Mouse (Mus musculus): Measurements from ENCODE around the gene Slc9b1.

The Slc9b1 gene

GRCm38 (mm10) chr3:135395085-135395484 is 47.3 kb downstream of the Slc9b1 start:
- no peak for DNase-seq

- no peak for DNase-seq
Measured at GRCm38 (mm10) chr3:135396081-135396480, 48.3 kb downstream of the Slc9b1 start.

- no peak for DNase-seq
Measured at GRCm38 (mm10) chr3:135397112-135397511, 49.3 kb downstream of the Slc9b1 start.

GRCm38 (mm10) chr3:135402201-135402658 is 54.4 kb downstream of the Slc9b1 start:
- peak; percentile 85 for DNase-seq

- DNase-seq, result no peak
Measured at GRCm38 (mm10) chr3:135403211-135403610, 55.4 kb downstream of the Slc9b1 start.

- DNase-seq, result no peak
Measured at GRCm38 (mm10) chr3:135403856-135404255, 56.0 kb downstream of the Slc9b1 start.

- no peak for DNase-seq
Measured at GRCm38 (mm10) chr3:135404599-135404998, 56.8 kb downstream of the Slc9b1 start.

- no peak for DNase-seq
Measured at GRCm38 (mm10) chr3:135407351-135407750, 59.5 kb downstream of the Slc9b1 start.

GRCm38 (mm10) chr3:135409219-135409618 is 61.4 kb downstream of the Slc9b1 start:
- no peak for DNase-seq

- DNase-seq, result no peak
Measured at GRCm38 (mm10) chr3:135411056-135411455, 63.2 kb downstream of the Slc9b1 start.

GRCm38 (mm10) chr3:135411824-135412223 is 64.0 kb downstream of the Slc9b1 start:
- no peak for DNase-seq

GRCm38 (mm10) chr3:135417245-135417644 is 69.4 kb downstream of the Slc9b1 start:
- no peak for DNase-seq

- DNase-seq, result no peak
Measured at GRCm38 (mm10) chr3:135417799-135418198, 70.0 kb downstream of the Slc9b1 start.

GRCm38 (mm10) chr3:135420542-135421309 is 72.9 kb downstream of the Slc9b1 start:
- DNase-seq, result no peak

- DNase-seq, result no peak
Measured at GRCm38 (mm10) chr3:135421310-135421594, 73.4 kb downstream of the Slc9b1 start.

GRCm38 (mm10) chr3:135422232-135422855 is 74.5 kb downstream of the Slc9b1 start:
- DNase-seq, result no peak

GRCm38 (mm10) chr3:135422856-135423607 is 75.2 kb downstream of the Slc9b1 start:
- DNase-seq, result peak; percentile 86

GRCm38 (mm10) chr3:135423608-135424212 is 75.9 kb downstream of the Slc9b1 start, which contains the start of gene Cisd2:
Cisd2 (minus strand) TSS chr3:135423925.
- no peak for DNase-seq

- peak; percentile 64 for DNase-seq
Measured at GRCm38 (mm10) chr3:135436901-135437616, 89.2 kb downstream of the Slc9b1 start.

GRCm38 (mm10) chr3:135437758-135438495 is 90.1 kb downstream of the Slc9b1 start, which contains the start of gene Ube2d3:
Ube2d3 (plus strand) TSS chr3:135438149.
- DNase-seq, result peak; percentile 99

- DNase-seq, result peak; percentile 95
Measured at GRCm38 (mm10) chr3:135438531-135438912, 90.7 kb downstream of the Slc9b1 start.
